Mouse (Mus musculus): Measurements from ENCODE around the gene Rpl36.

Gene Rpl36

DNA sequence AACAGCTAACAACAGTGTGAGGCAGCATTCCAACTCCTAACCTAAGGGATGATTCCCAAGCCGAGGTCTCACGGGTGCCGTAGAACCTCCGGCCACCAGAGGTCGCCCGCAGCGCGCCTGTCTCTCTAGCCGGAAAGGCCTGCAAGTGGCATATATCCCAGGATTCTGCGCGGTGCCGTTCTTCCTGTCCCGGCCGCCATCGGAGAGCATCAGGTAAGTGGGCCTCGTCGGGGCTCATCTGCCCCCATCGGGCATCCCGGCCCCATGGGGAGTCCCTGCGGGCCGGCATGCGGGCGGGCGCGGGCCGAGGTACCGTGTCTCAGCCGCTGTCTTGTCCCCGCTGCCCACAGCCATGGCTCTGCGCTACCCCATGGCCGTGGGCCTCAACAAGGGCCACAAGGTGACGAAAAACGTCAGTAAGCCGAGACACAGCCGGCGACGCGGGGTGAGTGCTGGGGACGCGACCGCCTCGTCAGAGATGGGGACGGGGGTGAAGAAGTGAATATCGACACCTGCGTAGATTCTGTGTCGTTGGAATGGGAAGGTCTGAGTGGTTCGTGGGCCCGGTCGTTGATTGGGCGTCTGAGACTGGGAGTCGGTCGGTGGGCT lies at the start of gene Rpl36:
Rpl36 (plus strand) TSS at position 181 of the 609 bp plus-strand sequence.
- DNase-seq (ENCODE audit: low read depth, low spot score), result peak; percentile 93

DNA sequence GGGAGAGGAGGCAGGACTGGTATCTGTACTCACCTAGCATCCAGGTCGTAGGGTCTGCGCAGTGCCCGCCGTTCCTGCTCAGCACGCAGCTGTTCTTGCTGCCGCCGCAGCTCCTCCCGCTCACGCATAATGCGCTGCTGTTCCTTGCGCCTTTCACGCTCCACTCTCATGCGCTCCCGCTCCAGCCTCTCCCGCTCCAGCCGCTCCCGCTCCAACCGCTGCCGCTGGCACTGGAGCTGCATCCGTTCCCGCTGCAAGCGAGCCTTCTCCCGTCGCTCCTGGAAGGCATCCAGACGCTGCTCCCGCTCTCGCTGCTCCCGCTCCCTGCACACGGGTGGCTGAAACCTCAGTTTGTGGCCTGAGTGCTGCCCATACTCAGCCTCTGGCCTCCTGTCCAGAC lies 46.9 kb upstream of the Rpl36 start:
- no peak for DNase-seq (ENCODE audit: low read depth, low spot score)

DNA sequence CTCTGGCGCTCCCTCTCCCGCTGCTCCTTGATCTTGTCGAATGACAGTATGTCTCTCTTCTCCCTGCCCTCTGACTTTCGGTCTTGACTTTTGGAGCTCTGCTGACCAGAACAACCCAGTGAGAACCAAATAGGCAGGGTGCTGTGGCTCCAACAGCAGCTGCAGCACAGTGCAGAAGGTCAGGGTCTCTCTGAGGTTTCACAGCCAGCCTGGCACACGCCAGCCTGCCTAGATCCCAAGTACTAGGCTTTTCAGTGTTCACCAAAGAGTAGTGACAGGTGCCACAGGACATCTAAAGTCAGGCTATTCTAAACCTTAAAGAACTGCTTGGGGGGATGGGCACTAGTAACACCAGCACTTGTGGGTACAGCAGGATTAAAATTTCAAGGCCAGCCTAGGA lies 46.3 kb upstream of the Rpl36 start:
- no peak for DNase-seq (ENCODE audit: low read depth, low spot score)

DNA sequence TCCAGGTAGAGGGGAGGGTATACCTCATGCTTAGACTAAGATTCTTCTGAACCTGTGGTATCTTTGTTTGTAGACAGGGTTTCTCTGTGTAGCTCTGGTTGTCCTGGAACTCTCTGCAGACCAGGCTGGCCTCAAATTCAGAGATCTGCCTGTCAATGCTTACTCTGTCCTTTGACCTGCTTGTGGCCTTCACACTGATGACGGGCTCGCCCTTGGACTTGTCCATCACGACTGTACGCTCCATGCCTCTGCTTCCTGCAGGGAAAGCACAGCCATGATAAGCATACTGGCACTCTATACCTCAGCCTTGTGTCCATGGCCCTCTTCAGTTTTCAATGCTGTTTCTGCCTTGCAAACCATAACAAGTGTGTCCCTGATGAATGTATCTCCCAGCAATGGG lies 45.8 kb upstream of the Rpl36 start:
- DNase-seq (ENCODE audit: low read depth, low spot score), result no peak

DNA sequence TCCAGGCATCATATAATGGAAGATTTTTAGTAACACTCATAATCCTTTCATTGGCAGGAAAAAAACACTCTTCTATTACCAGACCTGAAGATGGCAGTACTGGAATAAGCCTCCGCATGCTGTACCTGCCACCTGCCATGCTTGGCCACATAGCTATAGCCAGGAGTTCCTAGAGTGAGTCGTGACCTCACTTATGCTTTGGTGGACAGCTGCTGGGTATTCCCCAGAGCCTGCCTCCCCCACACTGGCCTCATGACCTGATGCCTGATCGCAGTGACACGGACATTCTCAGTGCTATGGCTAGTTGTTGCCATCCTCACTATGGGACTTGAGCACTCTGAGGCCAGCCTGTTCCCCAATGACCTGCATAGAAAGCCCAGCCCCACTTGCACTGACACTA lies 42.9 kb upstream of the Rpl36 start:
- no peak for DNase-seq (ENCODE audit: low read depth, low spot score)

DNA sequence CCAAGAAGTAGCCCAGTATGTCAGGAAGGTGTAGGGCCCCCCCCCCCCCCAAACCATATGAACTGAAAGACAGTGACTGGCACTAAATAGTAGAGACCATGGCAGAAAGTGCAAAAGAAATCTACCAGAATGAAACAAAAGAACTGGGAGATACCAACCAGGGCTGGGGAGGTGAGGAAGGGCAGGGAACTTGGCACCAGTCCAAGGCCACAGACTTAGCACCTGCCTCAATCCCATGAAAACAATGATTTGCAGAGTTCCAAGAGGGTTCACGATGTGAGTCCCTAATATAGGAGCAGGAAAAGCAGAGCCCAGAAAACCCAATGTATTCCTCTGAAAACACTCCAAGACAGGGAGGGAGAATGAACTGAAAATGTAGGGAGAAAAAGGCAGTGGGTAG lies 41.1 kb upstream of the Rpl36 start:
- DNase-seq (ENCODE audit: low read depth, low spot score), result no peak

DNA sequence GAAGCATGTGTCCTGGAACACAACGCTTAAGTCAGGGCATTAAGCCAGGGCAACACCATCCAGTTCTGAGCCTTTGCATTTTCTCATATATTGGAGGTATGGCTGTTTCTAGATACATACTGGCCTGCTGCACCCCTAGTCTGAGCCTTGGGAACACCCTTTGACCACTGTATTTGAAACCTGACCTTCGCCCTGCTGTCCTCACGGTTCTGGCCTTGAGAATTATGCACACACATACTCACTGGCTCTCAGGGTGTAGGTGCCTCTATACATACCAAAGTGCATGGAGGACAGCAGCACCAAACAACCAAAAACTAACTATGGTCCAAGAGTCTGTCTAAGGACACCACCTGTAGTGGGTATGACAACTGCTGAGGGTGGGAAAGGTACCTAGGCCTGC lies 40.3 kb upstream of the Rpl36 start:
- DNase-seq (ENCODE audit: low read depth, low spot score), result no peak

DNA sequence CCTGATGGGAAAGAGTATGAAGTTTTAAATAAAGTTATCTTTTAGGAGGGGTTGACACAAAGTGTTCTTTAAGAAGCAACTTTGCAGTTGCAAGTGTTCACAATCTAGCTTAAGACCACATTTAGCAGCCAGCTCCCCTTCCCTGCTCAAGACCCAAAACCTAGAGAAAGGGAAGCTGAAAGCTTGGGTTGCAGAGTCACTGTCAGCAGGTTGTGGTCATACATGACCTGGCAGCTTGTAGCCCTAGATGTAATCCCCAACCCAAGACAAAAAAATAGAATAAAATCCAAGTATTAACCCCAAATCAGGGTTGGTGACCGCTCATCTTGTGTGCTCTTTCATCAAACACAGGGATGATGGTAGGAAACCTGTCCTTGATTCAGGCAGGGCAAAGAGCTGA lies 30.1 kb upstream of the Rpl36 start:
- no peak for DNase-seq (ENCODE audit: low read depth, low spot score)

DNA sequence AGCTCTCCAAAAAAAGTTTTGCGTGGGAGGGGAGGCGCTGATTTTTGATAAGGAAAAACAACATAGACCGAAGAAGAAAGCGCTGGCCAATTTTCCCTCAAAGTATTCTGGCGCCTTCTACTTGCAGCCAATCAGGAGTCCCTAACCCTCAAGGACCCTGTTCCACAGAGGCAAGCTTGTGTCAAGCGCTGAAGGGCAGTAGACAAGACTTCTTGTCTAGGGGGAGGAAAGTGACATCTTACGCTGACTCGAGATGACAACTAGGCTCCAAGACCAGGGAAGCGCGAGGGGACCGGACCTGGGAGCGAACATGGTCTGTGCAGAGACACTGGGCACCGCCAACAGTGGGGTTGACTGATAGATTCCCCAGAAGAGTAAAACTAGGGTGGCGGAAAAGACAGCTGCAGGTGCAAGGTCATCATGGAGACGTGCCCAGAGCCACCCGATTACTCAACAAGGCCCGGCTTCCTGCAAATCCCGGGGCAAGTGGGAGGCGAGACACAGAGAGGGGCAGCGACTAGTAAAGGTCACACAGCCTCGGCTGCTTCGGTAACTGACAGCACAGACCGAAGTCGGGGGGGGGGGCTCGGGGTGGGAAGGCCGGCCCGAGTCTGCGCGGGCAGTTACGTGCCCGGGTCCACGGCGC lies 29.5 kb upstream of the Rpl36 start:
- DNase-seq (ENCODE audit: low read depth, low spot score), result peak; percentile 41

DNA sequence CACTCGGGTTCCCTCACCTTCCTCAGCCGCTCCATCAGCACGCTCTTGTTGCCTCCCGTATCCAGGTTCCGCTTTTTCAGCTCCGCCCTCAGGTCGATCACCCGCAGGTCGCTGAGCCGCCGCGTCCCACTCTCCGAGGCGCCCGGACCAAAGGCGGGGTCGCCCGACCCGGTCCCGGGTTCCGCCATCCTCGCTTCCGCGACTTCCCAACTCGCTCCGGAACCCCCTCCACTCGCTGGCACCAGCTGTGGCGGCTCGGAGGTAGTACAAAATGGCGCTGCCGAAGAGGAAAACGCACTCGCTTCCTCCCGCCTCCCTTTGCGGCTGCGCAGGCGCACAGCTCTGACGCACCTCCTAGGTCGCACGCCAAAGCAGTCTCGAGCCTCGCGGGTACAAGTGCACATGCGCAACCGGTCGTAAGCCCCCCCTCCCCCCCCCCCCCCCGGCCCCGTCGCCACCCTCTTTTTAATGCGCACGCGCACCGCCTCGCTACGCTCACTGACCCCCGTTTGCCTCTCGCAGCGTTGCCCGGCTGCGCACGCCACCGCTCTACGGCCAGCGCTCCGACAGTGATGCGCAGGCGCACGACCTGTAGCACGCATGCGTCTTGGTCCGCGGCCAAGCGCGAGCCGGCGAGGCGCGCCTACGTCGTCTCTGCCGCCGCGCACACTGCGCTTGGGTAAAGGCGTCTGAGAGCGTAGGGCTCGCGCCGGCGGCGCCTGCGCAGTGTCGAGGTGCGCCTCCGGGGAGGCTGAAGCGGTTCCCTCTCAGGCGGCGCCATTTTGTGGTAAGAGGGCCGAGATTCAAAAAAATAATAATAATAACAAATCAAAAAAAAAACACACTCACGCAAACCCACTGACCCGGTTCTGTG lies 28.7 kb upstream of the Rpl36 start, which contains the start of the genes Safb2 and Safb:
Safb2 (minus strand) TSS at position 329 of the 874 bp plus-strand sequence.
Safb (plus strand) TSS at position 569 of the 874 bp plus-strand sequence.
- DNase-seq (ENCODE audit: low read depth, low spot score), result peak; percentile 100

DNA sequence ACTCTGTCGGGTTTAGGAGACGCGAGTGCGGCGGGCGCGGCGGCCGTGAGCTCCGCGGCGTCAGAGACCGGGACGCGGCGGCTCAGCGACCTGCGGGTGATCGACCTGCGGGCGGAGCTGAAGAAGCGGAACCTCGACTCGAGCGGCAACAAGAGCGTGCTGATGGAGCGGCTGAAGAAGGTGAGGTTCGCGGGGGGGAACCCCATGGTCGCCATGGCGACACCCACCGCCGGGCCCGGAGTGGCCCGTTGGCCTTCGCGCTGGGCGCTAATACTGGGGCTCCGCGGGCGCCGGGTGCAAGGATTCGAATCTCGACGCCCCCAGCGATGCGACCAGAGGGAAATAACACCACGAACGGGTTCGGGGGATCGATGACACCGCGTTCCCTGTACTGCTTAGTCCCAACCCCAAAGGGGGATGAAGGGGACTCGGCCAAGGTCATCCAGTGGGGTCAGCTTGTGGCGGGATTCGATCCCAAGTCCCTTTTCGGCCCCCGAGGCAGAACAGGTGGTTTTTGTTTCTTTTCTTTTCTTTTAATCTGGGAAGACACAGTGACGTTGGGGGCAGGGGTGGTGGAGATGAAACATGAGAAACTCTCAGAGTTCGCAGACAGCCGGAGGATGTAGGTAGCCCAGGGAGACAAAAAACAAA lies 27.9 kb upstream of the Rpl36 start:
- peak; percentile 65 for DNase-seq (ENCODE audit: low read depth, low spot score)

DNA sequence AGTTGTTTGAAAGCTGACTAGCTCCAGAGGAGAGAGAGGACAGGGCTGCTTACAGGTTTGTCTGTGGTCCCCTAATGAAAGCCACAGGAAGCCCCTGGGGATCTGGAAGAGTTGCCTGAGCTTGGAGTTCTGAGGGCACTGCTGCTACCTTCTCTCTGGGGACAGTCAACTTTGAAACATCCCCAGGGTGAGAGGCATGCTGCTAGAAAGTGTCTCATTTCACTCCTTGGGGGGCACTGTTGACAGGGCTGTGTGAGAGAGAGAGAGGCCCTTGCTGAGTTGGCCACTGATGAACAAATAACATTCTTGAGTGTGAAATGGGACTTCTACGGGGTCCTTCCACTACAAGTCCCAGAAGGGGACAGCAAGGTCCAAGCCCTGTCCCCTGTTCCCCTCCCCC lies 25.4 kb upstream of the Rpl36 start:
- no peak for DNase-seq (ENCODE audit: low read depth, low spot score)

DNA sequence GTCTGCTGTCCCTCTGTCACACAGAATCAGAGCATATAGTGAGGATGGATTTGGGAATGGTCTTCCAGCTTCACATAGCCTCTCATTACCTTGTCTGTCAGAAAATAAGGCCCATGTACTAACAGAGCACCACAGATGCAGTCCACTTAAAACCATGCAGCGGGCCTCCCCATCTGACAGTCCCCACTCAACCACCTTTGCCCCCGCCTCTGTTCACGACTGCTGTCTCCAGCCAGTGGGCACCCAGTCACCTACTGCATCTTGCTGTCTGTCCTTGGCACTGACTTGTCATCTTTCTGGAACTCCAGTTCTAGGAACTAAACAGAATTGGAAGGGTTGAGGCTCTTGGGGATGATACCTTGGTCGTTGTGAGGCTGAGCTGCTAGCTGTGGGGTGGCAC lies 24.3 kb upstream of the Rpl36 start:
- no peak for DNase-seq (ENCODE audit: low read depth, low spot score)

DNA sequence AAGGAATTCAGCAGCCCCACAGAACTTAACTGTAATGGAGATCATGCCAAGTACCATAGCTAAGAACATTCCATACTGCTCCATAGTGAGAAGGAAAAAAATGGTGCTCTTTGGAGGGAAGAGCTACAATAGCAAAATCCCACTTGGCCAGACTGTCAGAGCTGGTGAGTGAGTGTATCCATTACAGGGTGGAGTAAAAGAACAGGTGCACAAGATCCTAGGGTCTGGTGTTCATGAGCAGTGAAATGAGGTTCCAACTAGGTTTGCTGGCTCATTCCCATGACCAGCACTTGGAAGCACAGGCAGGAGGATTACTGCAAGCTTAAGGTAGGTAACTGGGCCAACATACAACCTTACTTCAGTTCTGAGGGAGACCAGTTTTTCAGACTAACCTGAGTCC lies 20.7 kb upstream of the Rpl36 start:
- DNase-seq (ENCODE audit: low read depth, low spot score), result no peak

DNA sequence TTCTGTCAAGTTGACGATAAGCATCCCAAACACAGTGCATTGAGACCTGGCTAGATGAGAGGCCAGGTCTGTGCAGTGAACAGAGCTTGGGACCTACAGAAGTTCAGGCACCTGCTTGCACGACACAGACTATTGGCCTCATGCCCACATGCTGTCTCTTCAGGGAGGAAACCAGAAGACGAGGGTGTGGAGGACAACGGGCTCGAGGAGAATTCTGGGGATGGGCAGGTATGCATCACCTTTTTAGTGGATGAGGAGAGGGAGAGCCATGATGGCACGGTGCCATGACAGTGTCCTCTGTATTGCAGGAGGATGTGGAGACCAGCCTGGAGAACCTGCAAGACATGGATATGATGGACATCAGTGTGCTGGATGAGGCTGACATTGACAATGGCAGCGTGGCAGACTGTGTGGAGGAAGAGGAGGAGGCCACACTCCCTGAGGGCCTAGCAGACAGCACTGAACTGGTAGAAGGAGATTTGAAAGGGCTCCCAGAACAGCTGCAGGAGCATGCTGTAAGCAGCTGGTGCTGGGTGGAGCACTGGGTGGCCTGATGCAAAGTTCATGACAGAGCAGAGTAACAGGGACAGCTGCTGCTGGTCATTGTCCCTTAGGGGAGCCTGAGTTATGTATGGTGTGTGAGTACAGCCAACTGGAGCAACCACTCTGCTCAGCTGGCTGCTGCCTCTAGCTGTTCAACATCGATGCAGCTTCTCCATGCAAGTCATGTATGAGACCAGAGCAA lies 19.5 kb upstream of the Rpl36 start:
- no peak for DNase-seq (ENCODE audit: low read depth, low spot score)

DNA sequence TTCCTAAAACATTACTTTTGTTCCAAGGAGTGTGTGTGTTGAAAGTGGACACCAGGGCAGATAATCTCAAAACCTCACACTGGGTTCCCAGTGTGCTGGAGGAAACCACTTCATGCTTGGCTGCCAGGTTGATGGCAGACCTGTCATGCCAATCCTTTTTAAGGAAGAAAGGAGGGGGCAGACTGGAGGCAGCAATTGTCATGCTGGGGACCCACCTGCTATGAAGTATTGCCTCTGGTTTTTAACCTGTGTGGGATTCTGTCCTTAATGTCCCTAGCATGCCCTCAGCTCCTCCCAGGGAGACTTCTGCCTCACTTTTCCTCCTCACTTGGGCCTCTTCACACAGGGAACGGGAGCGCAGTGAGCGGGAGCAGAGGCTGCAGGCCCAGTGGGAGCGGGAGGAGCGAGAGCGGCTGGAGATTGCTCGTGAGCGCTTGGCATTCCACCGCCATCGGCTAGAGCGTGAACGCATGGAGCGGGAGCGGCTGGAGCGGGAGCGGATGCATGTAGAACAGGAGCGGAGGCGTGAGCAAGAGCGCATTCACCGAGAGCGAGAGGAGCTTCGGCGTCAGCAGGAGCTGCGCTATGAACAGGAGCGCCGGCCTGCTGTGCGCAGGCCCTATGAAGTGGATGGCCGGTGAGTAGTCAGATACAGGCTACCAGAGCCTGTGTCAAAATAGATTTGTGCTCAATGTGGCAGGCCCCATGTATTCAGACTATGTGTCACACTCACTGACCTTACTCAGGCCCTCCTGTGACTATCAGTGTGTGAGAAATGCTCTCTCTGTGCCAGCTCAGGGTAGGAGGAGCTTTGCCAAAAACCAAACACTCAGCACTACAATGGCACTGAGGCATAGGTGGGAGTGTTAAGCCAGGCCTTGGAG lies 9.8 kb upstream of the Rpl36 start:
- DNase-seq (ENCODE audit: low read depth, low spot score), result no peak

DNA sequence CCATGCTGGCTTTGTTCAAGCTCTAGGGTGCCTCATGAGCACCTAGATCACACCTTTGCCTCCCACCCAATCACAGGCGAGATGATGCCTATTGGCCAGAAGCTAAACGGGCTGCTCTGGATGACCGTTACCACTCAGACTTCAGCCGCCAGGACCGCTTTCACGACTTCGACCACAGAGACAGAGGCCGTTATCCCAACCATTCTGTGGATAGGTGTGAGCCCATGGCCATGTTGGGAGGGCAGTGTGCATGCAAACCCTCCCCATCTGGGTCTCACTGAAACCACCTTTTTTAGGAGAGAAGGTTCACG lies 9.2 kb upstream of the Rpl36 start:
- DNase-seq (ENCODE audit: low read depth, low spot score), result no peak

DNA sequence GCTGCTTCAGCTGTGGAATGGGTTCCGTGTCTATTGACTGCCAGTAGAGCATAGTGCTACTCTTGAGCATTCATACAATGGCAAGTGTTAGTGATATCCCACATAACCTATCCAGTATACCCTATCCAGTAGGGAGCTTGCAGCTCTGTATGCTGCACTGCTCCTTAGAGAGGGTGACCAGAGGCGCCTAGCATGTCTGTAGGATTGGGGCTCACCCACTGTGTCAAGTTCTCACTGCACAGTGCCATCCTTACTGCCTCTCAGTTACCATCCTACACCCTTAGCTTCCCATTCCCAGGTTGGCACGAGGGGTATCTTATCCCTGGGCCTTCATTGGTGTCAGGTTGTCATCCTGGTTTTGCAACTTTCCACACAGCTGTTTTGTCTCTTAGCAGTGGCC lies 8.8 kb upstream of the Rpl36 start:
- DNase-seq (ENCODE audit: low read depth, low spot score), result no peak

DNA sequence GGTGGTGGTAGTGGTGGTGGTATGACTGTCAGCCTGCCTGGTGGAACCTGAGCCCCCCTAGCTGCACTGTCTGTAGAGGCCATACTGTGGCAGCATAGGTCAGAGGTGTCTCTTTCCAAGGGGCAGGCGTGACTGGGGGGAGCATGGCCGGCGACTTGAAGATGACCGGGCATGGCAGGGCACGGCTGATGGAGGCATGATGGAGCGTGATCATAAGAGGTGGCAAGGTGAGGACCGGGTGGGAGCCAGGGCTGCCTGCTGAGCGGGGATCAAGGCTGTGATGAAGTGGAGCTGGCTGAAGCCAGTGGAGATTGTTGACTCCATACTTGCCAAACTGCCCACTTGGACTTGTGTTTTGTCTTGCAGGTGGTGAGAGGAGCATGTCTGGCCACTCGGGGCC lies 7.8 kb upstream of the Rpl36 start:
- DNase-seq (ENCODE audit: low read depth, low spot score), result no peak

DNA sequence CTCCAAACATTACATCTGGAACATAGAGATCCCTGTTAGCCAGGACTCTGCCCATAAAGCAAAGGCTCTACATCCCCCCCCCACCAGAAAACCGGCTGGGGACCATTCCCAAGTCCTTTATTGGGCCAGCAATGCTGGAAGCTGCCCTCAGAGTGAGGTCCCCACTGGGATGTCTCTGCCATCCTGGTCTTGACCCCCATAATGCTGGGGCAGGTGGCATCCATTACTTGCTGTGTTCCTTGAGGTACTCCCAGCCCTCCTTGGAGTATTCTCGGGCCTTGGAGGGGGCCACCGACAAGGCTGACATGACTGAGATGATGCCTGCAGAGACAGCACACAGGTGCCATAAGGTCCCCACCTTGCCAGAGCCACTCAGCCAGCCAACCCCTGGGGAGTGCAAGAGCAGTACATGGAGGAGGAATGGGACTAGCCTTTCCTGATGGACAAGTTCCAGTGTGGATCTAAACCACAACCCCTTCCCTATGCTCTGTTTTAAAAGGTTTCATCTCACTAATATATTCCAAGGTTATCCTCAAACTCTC lies 5.6 kb upstream of the Rpl36 start:
- no peak for DNase-seq (ENCODE audit: low read depth, low spot score)
